Mouse (Mus musculus) testis, postnatal 14 days (tissue): ENCODE measurements around the gene Tmem208.

Experiments
- DNase-seq: peaks from one replicate; pipeline ENCODE4 v3.0.0; 2021; ENCODE audit warnings: low spot score

Gene Tmem208

DNA sequence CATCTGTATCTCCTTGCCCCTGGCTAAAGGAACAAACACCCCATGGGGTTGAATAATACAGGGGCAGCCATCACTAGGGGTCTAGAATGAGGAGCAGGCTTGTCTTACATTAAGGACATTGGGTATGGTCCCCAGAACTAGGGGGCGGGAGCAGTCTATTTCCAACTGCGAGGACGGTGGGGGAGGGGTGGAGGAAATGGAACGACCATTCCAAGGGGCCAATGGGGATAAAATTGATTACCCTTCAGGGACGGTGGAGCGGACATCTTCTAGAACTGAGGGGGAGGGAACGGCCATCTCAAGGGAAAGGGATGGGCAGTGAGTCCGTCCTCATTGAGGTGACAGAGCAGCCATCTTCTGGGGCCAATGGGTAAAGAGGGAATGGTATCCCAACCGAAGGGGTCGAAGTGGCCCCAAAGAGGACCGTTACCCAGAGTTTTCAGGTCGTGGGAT is 487 bp upstream of the Tmem208 start:
- DNase-seq: no peak

- no peak for DNase-seq
Measured at GRCm38 (mm10) chr8:105326968-105327367, 814 bp downstream of the Tmem208 start.

GRCm38 (mm10) chr8:105330325-105330724 is 4.2 kb downstream of the Tmem208 start:
- DNase-seq: no peak

- DNase-seq: no peak
Measured at GRCm38 (mm10) chr8:105331469-105331868, 5.3 kb downstream of the Tmem208 start.

DNA sequence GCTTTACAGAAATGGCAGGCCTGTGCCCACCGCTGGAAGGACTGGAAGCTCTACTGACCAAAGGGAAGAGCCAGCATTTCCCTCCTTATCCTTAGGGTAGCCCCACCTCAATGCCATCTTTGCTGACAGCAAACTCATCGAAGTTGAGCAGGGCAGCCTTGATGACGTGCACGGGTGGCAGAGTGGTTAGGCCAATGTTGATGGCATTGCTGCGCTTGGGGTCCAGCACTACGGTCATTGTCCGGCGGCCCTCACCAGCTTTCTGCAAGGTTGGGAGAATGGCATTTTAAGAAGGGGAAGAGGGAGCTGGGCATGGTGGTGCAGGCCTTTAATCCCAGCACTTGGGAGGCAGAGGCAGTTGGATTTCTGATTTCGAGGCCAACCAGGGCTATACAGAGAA is 5.8 kb downstream of the Tmem208 start:
- DNase-seq: no peak

DNA sequence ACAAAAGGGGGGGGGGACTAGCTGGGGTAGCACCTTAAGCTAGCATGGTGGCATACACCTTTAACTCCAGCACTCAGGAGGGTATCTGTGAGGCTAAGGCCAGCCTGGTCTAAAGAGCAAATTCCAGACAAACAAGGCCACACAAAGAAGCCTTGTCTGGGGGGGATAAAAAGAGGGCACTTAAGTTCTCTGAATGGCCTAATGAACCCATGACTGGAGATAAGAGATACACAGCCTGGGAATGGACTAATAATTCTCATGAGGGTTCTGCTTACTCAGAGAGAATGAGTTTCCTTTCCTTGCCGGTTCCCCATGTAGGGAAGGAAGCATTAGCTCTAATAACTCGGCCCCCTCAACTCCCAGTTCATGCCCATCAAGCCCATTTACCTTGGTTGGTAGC is 6.4 kb downstream of the Tmem208 start:
- no peak for DNase-seq

DNA sequence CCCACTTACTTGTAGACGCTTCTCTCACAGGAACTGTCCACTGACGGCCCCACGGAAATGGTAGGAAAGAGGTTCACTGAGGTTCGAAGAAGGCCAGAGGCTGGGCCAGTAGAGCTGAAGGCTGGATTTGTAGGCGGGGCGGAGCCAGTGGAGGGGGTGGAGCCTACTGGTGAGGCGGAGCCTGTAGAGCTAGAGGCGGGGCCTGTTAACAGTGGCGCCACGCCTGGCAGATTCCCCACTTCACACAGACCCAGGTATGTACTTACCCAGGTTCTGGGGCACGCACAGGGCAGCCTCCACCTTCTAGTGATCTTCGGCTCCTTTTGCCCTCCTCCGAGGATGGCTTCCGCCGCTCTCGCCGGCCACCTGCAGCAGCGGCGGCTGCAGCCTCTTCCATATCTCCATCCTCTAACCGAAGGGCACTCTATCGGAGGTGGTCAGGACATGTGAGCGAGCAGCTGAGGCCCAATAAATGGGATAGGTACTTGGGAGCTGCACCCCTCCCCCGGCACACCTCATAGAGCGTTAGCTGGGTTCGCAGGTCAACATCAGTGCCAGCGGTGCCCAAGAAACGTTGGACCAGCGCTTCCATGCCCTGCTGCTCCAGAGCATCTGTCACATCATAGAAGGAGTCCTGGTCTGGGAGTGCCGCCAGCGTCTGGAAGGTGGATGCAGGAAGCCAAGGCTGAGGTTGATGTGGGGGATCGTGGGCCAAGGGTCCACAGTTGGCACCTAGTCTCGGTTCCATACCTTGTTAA is 10.4 kb downstream of the Tmem208 start:
- DNase-seq: peak; percentile 72

GRCm38 (mm10) chr8:105338992-105339391 is 12.8 kb downstream of the Tmem208 start:
- no peak for DNase-seq

DNA sequence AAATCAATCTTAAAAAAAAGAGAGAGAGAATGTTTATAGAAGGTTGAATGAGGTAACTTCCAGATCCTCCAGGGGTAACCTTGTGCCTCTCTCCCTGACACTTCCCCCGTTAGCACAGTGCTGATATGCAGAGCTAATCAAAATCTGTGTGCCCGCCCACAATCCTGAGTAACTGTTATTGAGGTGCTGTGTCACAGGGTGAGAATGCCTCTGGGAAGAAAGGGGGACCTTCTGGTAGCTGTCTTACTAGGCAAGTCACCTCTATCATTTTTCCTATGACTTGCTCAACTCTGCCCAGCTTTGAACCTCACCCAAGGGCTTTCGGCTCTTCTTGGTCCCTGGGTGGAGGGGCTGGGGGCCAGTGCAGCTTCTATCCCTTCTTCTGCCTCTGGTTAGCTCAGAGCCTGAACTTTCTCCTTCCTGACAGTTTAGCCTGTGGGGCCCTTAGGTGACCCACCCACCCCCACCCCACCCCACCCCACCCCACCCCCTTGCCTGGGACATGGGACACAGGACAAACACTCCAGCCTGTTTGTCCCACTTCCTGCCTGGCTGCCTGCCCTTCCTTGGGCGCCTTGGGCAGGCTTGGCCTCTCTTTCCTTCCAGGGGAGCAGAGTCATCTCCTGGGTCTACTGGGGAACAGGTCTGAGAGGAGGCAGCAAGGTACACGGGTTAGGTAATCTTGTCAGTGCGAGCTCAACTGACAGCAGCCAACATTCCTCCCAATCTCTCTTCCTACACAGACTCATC is 13.9 kb downstream of the Tmem208 start:
- no peak for DNase-seq

- no peak for DNase-seq
Measured at GRCm38 (mm10) chr8:105341399-105341798, 15.2 kb downstream of the Tmem208 start.

- DNase-seq: no peak
Measured at GRCm38 (mm10) chr8:105342768-105343167, 16.6 kb downstream of the Tmem208 start.

DNA sequence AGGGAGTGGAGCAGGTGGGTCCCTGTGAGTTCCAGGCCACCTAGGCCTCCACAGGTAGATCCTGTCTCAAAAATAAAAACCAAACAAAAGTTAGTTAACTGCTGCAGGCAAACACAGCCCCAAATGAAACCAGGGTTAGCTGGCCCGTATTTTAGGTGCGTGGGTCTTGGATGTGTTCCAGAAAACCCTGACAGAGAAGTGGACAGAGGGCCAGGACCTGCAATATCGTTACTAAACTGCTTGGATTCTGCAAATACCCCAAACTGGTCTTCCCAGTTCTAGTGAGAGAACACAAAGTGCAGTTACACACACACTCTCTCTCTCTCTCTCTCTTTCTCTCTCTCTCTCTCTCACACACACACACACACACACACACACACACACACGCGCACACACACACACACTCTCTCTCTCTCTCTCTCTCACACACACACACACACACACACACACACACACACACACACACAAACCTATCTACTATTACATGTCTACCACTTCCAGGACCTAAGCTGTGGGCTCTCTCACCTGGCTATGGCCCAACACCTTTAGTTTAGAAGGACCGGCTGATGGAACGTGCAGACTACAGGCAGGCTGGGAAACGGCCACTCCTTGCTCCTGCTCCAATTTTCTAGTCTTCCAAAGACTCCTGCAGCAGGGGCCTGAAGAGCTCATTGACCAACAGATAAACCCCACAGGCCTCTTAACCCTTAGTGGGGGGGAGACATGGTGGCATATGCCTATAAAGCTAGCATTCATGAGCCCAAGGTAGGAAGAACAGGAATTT is 17.8 kb downstream of the Tmem208 start:
- DNase-seq: no peak

- no peak for DNase-seq
Measured at GRCm38 (mm10) chr8:105345061-105345975, 19.2 kb downstream of the Tmem208 start.

DNA sequence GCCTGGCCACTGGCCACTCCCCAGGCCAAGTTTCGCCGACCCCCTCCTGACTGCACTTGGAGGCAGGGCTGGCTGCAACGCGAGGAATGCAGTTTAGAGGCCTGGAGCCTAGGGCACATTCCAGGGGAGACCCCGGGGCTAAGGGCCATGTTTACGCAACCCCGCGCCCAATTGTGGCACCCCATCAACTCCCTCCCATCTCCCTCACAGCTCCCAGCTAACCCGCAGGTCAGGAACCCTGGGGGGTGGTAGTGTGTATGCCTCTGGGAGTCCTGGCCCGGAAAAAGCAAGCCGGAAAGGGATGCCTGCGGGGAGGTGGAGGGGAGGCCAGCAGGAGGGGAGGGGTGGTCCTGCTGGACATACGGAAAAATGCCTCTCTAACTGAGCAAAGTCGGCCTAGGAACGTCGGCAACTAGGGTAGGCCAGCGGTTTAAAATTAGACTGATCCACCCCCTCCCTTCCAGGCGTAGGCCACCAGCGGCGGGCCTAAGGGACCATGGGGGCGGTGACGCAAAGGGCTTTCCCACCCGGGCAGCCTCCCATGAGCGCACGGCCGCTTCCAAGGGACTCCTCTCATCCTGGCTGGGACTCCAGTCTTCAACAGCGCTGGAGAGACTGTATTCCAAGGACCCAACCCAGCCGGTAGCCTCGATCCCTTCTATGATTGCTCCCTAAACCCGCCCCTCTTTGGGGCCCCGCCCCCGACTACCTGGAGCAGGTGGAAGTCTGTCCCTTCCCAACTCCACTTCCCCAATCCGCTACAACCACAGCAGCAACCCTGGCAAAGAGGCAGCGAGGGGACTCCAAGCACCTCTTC is 20.7 kb downstream of the Tmem208 start:
- peak; percentile 62 for DNase-seq

DNA sequence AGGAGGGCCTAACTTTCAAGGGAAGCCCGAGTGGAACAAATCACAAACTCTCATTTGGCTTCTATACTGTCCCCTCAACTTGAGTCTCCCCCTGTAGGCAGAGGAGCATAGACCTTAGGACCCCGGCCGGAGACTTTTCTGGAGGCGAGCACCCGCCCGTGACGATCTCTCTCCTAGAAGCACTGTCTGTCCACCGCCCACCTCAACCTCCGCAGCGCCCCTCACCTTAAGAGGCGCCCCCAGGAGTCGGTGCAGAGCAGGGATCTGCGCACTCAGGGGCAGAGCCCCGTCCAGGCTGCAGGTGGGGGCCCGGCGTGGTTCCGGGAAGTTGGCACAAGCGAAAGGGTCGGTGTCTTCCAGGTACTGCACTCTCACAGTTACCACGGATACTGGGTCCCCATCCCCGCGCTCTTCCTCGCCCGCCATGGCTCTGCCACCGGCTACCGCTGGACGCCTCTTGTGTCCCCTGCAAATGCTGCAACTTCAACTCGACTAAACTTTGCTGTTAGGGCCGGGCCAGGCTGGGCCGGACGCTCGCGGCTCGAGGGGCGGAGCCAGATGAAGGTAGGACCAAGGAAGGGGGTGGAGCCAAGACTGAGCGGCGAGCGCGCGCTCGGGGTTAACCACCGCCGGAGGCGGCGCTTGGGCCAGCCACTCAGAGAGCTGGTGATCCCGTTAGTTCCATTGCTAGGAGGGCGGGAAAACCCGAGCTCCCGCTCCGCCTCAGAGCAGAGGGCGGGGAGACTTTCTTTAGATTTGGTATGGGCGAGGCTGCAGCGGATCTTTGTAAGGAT is 21.5 kb downstream of the Tmem208 start, which contains the start of gene Fhod1:
TSS of gene Fhod1 (minus strand) at position 526 of the 794 bp plus-strand sequence.
- DNase-seq: peak; percentile 93

GRCm38 (mm10) chr8:105348450-105349095 is 22.4 kb downstream of the Tmem208 start, which contains the start of gene Slc9a5:
Gene Slc9a5 (plus strand): TSS chr8:105348843.
- DNase-seq: peak; percentile 80

- DNase-seq: no peak
Measured at GRCm38 (mm10) chr8:105349096-105349771, 23.1 kb downstream of the Tmem208 start.

DNA sequence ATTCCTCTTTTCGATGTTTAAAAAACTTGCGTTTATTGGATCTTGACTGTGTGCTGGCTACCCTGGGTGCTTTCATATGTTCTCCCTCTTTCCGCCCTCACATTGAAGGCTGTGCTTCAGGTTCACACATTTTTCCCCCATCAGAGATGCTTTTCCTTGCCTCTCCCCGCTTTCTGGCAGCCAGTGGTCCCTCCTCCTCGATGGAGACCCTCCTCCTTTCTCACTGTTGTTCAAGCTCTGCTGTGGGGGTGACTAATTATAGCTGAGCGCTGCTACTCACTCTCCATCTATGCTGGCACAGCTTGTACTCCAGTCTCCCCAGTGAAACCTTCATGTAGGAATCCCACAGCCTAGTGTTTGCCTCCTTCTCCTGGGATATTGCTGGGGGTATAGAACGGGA is 24.0 kb downstream of the Tmem208 start:
- DNase-seq: no peak
